Mouse (Mus musculus): ENCODE data around the gene Dync1h1. TPM values are rescaled to one million over a fixed set of nuclear protein-coding genes. Genes with fewer than 3 reads are reported as not detected.
"Not testable (repeated sequence)": the region's sequence is repeated elsewhere in the genome, so short reads cannot be mapped to it uniquely, and the experiment has no call there.

Gene Dync1h1
- polyA plus RNA-seq, 1 experiment, result 186 TPM

DNA sequence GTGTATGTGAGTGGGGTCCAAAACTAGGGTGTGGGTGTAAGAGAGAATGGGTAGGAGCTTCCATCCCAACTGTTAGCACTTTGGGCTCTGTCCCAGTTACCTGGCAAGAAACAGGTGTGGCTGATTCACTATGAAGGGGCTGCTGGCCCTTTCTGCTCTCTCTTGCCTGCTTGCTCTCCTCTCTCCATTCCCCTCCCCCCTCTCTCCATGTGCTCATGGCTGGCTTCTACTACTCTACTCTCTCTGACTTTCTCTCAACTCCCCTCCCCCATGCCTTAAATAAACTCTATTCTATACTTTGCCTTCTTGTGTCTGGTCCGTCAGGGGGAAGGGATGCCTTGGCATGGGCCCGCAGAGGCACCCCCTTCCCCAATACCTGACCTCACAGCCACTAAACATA is 99.5 kb downstream of the Dync1h1 start:
- Histone ChIP-seq H3K36me3 (ENCODE audit: control insufficient read depth, insufficient read depth, low read length) (no peaks in the 10 kb centered on the region), H3K27me3 (replicated peaks; ENCODE audit: control insufficient read depth, insufficient read depth, low read length) (no peaks in the 10 kb centered on the region), H3K4me3 (ENCODE audit: insufficient read depth, low read depth, low read length) (no peak overlapping the region), H3K27ac (ENCODE audit: insufficient read depth, low read depth, low read length) (no peak overlapping the region), H3K4me1 (ENCODE audit: control insufficient read depth, insufficient read depth, low read length) (peaks cover 5% of the 10 kb centered on the region; the same call in 1 of the 2 replicates)
- TF ChIP-seq POLR2A (IDR thresholded peaks at IDR 0.05; ENCODE audit: low read depth, low read length) (no peak), CTCF (conservative IDR thresholded peaks at IDR 0.05; ENCODE audit: insufficient read depth, insufficient read length, low read depth, low read length) (no peak)
- DNase-seq, result no peak
- 83% methylated on average over 2 of the region's 2 CpGs for WGBS

DNA sequence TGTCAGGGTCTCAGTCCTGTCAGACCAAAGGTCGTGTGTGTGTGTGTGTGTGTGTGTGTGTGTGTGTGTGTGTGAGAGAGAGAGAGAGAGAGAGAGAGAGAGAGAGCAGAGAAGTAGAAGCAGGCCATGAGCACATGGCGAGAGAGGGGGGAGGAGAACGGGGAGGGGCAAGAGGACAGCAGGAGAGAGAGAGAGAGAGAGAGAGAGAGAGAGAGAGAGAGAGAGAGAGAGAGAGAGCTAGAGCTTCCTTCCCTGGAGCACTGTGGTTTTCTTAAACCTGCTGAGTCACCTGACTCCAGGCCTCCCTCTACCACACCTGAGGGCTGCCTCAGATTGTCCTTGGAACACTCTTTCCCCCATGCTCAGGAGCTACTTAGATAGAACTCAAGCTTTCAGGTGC is 100.1 kb downstream of the Dync1h1 start:
- WGBS, result 31% methylated on average over 3 of the region's 3 CpGs
- H3K27ac ChIP-seq (ENCODE audit: insufficient read depth, low read depth, low read length); H3K36me3 ChIP-seq (ENCODE audit: control insufficient read depth, insufficient read depth, low read length): not testable (repeated sequence)

DNA sequence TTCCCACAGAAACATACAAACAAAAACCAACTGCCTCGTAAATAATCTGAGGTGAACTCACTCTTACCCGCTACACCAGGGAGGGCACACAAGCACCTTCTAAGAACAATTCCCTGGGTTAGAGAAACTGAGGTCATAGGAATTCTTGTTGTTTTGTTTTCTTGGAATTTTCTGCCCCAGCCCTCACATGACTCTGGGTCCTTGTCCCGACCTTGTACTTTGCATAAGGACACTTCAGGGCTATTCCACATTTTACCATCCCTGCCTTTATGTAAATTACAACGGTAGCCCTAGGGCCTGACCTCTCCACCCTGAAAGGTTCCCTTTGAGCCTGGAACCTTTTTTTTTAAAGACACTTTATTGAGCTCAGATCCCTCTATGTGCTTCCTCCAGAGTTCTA is 101.3 kb downstream of the Dync1h1 start, which contains the start of gene Hsp90aa1:
Gene Hsp90aa1, minus strand, starts transcription at position 173 of the 400 bp plus-strand sequence.
- no peak for TF ChIP-seq CTCF (conservative IDR thresholded peaks at IDR 0.05; ENCODE audit: insufficient read depth, insufficient read length, low read depth, low read length)
- TF ChIP-seq POLR2A (IDR thresholded peaks at IDR 0.05; ENCODE audit: low read depth, low read length), result no peak
- H3K36me3 ChIP-seq (ENCODE audit: control insufficient read depth, insufficient read depth, low read length), result no peaks in the 10 kb centered on the region
- DNase-seq, result peak; percentile 48
- WGBS, result 26% methylated on average over 4 of the region's 4 CpGs
- H3K4me1 ChIP-seq (ENCODE audit: control insufficient read depth, insufficient read depth, low read length), result peaks cover 12% of the 10 kb centered on the region; the same call in 1 of the 2 replicates
- H3K27me3 ChIP-seq (replicated peaks; ENCODE audit: control insufficient read depth, insufficient read depth, low read length), result no peaks in the 10 kb centered on the region
- peak within 1 kb of the TSS; percentile 5; the same call in 1 of the 2 replicates for H3K4me3 ChIP-seq (ENCODE audit: insufficient read depth, low read depth, low read length)
- H3K27ac ChIP-seq (ENCODE audit: insufficient read depth, low read depth, low read length), result peak within 1 kb of the TSS; percentile 22

More for the DNA sequence above, 100.1 kb downstream of the Dync1h1 start:
- H3K4me1 ChIP-seq (ENCODE audit: control insufficient read depth, insufficient read depth, low read length); DNase-seq; H3K27me3 ChIP-seq (replicated peaks; ENCODE audit: control insufficient read depth, insufficient read depth, low read length); H3K4me3 ChIP-seq (ENCODE audit: insufficient read depth, low read depth, low read length): not testable (repeated sequence)

DNA sequence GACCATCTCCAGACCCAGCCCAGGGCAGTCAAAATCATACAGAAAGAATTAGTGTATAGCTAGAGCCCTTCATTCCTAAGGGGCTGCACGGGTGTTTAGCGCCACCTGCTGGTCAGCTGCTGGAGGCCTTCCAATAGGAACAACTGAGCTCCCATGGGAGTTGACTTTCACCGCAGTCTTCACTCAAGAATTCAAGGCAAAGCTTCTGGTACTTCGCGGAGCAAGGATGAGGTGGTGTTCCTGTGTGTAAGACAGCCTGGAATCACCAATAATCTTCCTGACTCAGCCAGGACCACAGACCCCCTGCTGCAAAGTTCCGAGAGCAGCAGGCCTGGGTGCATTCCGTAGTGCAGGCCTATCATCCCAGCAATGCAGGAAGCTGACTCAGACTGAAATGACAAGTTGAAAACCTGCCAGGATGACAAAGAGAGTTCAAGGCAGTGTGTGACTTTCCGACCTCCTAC is 101.8 kb downstream of the Dync1h1 start:
- peak overlapping the region; percentile 22 for H3K27ac ChIP-seq (ENCODE audit: insufficient read depth, low read depth, low read length)
- DNase-seq, result peak; percentile 90
- no peaks in the 10 kb centered on the region for H3K27me3 ChIP-seq (replicated peaks; ENCODE audit: control insufficient read depth, insufficient read depth, low read length)
- no peaks in the 10 kb centered on the region for H3K36me3 ChIP-seq (ENCODE audit: control insufficient read depth, insufficient read depth, low read length)
- H3K4me1 ChIP-seq (ENCODE audit: control insufficient read depth, insufficient read depth, low read length), result peaks cover 12% of the 10 kb centered on the region; the same call in 1 of the 2 replicates
- 20% methylated on average over 8 of the region's 8 CpGs for WGBS
- peak; percentile 91 for TF ChIP-seq CTCF (conservative IDR thresholded peaks at IDR 0.05; ENCODE audit: insufficient read depth, insufficient read length, low read depth, low read length)
- no peak for TF ChIP-seq POLR2A (IDR thresholded peaks at IDR 0.05; ENCODE audit: low read depth, low read length)
- peak overlapping the region; percentile 5; the same call in 1 of the 2 replicates for H3K4me3 ChIP-seq (ENCODE audit: insufficient read depth, low read depth, low read length)

DNA sequence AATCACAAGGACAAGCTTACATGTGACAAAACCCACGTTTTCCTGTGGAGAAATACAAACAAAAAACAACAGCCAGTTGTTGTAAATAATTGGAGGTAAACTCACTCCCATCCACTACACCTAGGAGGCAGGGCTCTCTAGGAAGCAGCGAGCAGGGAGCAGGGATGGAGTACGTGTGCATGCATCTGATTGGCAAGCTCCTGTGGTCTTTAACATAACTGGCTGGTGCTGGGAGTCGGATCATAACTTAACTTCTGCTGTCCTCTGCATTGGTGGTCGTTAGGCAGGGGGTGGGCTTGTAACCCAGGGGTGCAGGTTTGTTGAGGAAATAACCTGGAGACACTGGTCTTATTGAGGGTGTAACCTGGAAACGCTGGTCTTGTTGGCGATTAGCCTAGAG is 102.4 kb downstream of the Dync1h1 start:
- Histone ChIP-seq H3K4me3 (ENCODE audit: insufficient read depth, low read depth, low read length) (no peak overlapping the region), H3K4me1 (ENCODE audit: control insufficient read depth, insufficient read depth, low read length) (peaks cover 12% of the 10 kb centered on the region; the same call in 1 of the 2 replicates), H3K27ac (ENCODE audit: insufficient read depth, low read depth, low read length) (peak overlapping the region; percentile 22), H3K27me3 (replicated peaks; ENCODE audit: control insufficient read depth, insufficient read depth, low read length) (no peaks in the 10 kb centered on the region), H3K36me3 (ENCODE audit: control insufficient read depth, insufficient read depth, low read length) (no peaks in the 10 kb centered on the region)
- DNase-seq, result no peak
- 72% methylated on average over 7 of the region's 7 CpGs for WGBS
- TF ChIP-seq CTCF (conservative IDR thresholded peaks at IDR 0.05; ENCODE audit: insufficient read depth, insufficient read length, low read depth, low read length), result no peak
- TF ChIP-seq POLR2A (IDR thresholded peaks at IDR 0.05; ENCODE audit: low read depth, low read length), result no peak

DNA sequence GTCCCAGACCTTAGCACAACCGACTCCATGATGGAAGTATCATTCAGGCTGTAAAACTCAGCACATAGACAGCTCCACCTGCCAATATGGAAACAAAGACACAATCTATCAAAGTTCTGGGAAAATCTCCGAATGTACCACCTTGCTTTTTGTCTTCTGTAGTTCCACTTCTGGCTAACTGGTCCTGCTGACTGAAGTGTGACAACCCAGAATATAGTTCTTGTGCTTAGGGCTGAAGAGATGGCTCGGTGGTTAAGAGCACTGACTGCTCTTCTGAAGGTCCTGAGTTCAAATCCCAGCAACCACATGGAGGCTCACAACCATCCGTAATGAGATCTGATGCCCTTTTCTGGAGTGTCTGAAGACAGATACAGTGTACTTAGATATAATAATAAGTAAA is 104.2 kb downstream of the Dync1h1 start:
- H3K27ac ChIP-seq (ENCODE audit: insufficient read depth, low read depth, low read length); H3K27me3 ChIP-seq (replicated peaks; ENCODE audit: control insufficient read depth, insufficient read depth, low read length); DNase-seq; H3K36me3 ChIP-seq (ENCODE audit: control insufficient read depth, insufficient read depth, low read length); H3K4me3 ChIP-seq (ENCODE audit: insufficient read depth, low read depth, low read length): not testable (repeated sequence)
- H3K4me1 ChIP-seq (ENCODE audit: control insufficient read depth, insufficient read depth, low read length), result peaks cover 12% of the 10 kb centered on the region; the same call in 1 of the 2 replicates
- 93% methylated on average over 4 of the region's 4 CpGs for WGBS

DNA sequence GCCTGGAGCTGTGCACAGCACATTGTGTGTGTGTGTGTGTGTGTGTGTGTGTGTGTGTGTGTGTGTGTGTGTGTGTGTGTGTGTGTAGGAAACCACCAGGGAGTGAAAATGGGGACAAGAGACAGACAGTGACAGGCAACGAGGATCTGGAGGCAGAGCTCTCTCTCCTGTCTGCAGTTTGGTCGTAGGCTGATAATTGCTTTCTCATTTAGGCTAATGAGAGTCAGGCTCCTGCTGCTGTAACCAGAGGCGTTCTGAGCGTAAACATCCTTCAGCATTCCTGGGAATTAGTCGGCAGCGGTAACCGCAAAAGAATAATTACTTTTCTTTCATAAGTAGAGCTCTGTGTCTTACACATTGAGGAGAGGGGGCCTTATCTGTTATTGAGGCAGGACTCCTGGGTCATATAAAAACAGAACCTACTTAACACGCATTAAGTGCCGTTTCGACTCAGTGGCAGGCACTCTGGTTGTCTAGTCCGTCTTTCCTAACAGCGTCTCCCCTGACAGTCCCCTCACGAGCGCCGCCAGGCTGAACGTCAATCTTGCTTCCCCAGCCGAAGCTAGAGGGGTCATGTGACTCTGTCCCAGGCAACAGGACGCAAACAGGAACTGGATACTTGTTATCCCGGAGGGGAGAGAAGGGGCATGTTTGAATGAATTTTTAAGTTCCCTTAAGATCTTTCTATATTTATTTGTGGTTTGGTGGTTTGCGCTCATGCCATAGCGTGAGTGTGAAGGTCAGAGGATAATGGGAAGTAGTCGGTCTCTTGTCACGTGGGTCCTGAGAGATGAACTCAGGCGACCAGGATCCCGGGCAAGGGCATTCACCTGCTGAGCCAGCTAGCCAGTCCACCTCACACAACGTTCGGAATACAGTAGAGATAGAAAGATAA is 105.3 kb downstream of the Dync1h1 start:
- 3% methylated on average over 27 of the region's 27 CpGs for WGBS
- peaks cover 12% of the 10 kb centered on the region; the same call in 1 of the 2 replicates for H3K4me1 ChIP-seq (ENCODE audit: control insufficient read depth, insufficient read depth, low read length)
- no peaks in the 10 kb centered on the region for H3K27me3 ChIP-seq (replicated peaks; ENCODE audit: control insufficient read depth, insufficient read depth, low read length)
- H3K27ac ChIP-seq (ENCODE audit: insufficient read depth, low read depth, low read length), result peak overlapping the region; percentile 74
- peak overlapping the region; percentile 42; the same call in 1 of the 2 replicates for H3K4me3 ChIP-seq (ENCODE audit: insufficient read depth, low read depth, low read length)
- peak; percentile 72 for DNase-seq
- no peaks in the 10 kb centered on the region for H3K36me3 ChIP-seq (ENCODE audit: control insufficient read depth, insufficient read depth, low read length)
- no peak for TF ChIP-seq POLR2A (IDR thresholded peaks at IDR 0.05; ENCODE audit: low read depth, low read length)
- 0 out of 2 replicates have a peak, but pooled peaks have one; percentile 12 for TF ChIP-seq CTCF (conservative IDR thresholded peaks at IDR 0.05; ENCODE audit: insufficient read depth, insufficient read length, low read depth, low read length)
